Mouse (Mus musculus) brain, embryonic 14.5 days (tissue): ENCODE results near the gene Ctf2.
"Not testable (repeated sequence)": the region's sequence is repeated elsewhere in the genome, so short reads cannot be mapped to it uniquely, and the experiment has no call there.

Experiments
- CTCF ChIP-seq: fragments of 200-500 bp; IDR thresholded peaks from 2 replicates; pipeline ENCODE4 v1.5.1; 2012; ENCODE audit warnings: inconsistent platforms, mild to moderate bottlenecking, moderate library complexity, borderline replicate concordance; ENCODE audit not compliant: insufficient read depth, insufficient read length; ENCODE audit errors: extremely low read depth
- POLR2A ChIP-seq: fragments of 200-500 bp; IDR thresholded peaks from 2 replicates; pipeline ENCODE4 v1.6.1; 2012; ENCODE audit warnings: mild to moderate bottlenecking, inconsistent platforms, borderline replicate concordance; ENCODE audit not compliant: poor library complexity, insufficient read depth, insufficient read length, severe bottlenecking; ENCODE audit errors: extremely low read depth

DNA sequence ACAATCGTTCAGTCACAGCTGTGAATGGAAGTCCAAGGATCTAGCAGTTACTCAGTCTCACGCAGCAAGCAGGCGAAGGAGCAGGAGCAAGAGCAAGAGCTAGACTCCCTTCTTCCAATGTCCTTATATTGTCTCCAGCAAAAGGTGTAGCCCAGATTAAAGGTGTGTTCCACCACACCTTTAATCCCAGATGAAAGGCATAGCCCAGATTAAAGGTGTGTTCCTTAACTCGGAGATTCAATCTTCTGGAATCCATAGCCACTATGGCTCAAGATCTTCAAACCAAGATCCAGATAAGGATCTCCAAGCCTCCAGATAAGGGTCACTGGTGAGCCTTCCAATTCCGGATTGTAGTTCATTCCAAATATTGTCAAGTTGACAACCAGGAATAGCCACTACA is at the start of gene Ctf2:
- not testable (repeated sequence) for TF ChIP-seq POLR2A, CTCF
